Mouse (Mus musculus) fat pad, adult 2 months (tissue): Measurements from ENCODE around the gene Igsf9.

Source experiments
- DNase-seq: peaks from one replicate; pipeline ENCODE4 v3.0.0-alpha.2; 2011; ENCODE audit warnings: low read depth, low spot score; ENCODE audit errors: extremely low read depth

The Igsf9 gene

DNA sequence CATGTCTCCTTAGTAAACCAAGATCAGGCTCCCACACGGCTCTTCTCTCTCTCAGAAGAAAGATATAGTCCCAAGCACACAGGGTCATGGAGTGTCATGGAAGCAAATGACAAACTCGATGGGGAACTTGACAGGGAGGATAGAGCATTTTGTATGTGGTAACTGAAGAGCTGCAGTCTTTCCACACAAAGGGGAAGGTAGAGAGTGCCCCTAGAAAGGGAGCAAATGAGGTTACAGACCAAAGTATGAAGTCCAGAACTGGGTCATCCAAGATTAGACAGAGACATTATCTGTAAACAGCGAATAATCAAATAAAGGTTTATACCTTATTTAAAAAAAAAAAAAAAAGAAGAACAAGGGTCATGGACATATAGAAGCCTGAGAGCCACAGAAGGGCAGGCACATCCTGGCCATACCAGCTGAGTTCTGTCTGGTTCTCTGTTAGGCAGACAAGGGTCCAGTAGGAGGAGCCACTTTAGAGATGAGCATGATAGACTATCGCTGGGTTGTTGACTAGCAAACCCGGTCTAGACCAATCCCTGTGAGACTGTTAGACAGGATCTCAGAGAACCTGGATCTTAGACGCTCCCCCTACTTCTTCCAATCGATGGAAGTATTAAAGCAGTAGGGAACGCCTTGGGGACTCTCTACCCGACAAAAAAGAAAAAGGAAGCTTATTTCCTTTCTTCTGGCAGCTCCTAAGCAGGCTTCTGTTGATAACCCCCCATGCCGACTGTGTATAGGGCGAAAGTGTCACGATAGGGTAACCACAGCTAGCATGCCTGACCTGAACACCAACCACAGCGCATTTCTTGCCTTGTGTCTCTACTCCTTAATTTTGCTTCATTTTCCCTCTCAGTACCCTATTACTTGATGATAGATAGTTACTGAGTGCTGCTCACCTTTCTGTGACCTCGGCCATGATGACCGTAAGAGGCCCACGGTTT lies 17.9 kb upstream of the Igsf9 start:
- DNase-seq: no peak

DNA sequence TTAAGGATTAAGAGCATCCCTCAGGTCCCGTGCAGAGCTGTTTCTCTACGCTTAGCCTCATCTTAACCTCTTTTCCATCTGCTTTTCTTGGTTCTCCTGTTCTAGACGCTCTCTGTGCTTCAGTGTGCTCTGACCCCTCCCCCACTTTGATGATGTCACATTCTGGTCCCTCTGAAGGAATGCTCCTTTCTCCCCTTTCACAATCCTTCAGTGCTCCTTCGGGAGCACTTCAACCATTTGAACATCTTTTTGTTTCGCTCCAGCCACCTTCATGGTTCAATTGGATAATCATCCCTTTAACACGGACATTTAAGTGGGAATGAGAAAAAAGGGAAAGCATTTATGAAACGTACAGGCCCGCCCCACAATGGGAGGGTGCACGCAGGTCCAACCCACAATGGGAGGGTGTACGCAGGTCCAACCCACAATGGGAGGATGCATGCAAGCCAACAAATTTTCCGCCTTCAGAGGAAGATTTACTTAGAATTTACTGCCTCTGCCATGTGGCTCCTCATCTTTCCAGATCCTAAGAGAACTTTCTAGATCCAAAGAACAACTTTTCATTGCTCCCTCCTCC lies 13.2 kb upstream of the Igsf9 start:
- DNase-seq: no peak

DNA sequence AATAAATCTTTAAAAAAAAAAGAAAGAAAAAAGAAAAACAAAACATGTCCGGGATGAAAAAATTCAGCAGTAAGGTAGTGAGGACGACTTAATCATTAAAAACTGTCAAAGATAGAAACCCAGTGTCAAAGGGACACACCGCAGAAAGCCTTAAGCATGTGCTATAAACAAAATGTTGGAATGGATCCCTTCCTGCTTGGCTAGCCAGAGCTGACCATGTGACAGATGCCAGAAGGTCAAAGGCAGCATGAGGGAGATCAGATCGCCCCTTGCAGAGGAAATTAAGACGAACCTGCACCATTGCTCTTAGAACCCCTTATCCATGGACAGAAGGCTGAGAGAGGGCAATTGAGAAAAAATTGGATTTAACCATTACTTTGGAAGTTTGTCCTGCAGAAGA lies 12.2 kb upstream of the Igsf9 start:
- no peak for DNase-seq

DNA sequence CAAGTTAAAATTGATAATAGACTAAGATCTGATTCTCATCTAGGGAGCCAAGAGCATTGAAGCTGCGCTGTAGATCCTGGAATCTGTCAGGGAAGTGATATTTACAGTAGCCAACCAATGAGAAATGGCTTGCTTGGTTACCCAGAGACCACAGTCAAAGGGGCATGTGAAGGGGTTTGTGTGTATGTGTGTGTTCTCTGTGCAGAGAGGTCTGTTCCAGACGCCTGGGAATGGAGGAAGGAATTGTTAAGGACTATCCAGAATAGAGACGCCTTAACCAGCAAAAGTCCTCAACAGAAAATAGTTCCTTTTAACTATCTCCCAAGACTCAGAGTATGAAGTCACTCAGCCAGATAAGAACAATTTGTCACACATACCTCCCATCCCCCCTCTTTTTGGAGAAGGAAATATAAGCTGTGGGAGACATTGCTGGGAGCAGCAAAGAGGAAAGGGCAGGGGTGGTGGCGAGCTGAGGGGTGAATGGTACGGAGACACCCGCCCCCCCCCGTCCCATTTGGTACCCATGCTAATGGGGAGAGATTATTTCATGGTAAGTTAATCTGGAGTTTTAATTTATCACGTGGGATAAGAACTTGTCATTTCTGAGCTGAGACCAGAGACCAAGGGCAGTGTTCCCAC lies 11.7 kb upstream of the Igsf9 start:
- DNase-seq: no peak

DNA sequence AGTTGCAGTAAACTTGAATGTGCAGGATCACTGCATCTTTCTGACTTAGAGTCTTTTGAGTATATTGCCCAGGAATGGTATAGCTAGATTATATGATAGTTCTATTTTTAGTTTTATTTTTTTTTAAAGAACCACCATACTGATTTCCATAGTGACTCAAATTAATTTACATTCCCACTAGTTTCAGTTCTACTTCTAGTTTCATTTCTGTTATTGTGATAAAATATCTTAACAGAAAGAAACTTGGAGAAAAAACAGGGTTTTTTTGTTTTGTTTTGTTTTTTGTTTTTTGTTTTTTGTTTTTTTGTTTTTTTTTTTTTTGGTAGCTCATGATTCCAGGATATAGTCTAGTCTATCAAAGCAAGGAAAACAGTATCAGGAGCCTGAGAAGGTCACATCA lies 8.7 kb upstream of the Igsf9 start:
- no peak for DNase-seq

- DNase-seq: no peak
These were observed 7.4 kb upstream of the Igsf9 start for GRCm38 (mm10) chr1:172474196-172474595.

DNA sequence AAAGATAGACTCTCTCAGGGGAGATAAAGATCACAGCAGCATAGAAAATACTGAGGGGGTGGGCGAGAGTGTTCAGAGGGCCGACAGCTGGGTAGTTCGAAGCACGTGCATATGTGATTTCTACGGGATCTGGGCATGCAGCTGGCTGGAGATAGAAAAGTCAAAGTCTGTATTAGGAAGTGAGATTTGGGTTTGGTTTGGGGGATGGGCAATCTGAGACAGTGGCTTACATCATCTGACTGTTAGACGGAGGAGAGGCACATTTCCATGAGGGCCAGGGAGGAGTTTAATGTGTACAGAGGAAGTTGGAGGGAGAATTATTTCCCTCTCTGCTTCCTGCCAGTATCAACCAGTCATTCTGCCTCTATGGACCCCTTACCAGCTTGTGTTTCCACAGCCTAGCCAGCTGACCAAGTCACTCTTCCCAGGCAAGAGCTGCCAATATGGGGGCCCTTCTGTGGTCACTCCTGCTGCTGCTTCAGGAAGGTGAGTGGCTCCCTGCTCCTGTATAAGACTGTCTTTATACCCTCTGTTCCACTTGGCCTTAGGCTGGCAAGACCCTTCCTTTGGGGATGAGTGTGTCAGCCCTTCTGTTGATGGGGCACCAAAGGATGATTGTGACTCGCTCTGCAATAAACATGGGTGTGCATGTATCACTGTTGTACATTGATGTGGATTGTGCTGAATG lies 6.4 kb upstream of the Igsf9 start, which contains the start of gene Slamf9:
Gene Slamf9 (plus strand): TSS at position 305 of the 688 bp plus-strand sequence.
- no peak for DNase-seq

DNA sequence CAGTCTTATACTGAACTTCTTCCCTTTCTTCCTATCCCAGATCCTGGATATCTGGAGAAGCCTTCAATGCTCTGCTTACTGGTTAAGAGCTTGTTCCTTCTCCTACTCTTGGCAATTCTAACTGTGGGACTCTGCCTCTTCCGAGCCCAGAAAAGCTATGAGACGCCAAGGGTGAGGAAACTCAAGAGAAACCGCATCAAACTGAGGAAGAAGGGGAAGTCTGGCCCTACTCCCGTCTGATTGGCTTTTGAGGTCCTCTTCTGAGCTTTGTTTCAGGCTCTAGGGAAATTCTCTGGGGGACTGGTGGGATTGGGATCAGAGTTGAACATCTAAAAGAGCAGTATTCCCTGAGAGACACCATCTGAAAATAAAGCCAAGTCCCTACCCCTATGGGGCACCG lies 3.6 kb upstream of the Igsf9 start:
- DNase-seq: no peak

DNA sequence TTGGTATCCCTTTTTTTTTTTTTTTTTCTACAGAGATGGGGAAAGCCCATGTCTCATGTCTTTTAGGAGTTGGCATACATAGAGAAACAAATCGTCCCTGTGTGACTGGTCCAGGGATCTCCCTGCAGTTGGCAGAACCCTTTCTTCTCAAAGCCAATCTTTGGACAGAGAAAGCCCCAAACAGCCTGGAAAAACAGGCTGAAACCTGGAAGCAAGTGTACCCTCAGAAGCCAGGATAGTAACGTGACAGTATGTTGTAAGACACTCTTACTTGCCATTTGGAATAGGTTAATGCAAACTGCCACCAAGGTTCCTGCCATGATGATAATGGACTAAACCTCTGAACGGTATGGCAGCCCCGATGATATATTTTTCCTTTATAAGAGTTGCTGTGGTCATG lies 1.2 kb upstream of the Igsf9 start:
- peak; percentile 85 for DNase-seq

- no peak for DNase-seq
These were observed 477 bp upstream of the Igsf9 start for GRCm38 (mm10) chr1:172481111-172481510.

- DNase-seq: no peak
These were observed 1.2 kb downstream of the Igsf9 start for GRCm38 (mm10) chr1:172482518-172483360.

- DNase-seq: no peak
These were observed 1.7 kb downstream of the Igsf9 start for GRCm38 (mm10) chr1:172483361-172483660.

DNA sequence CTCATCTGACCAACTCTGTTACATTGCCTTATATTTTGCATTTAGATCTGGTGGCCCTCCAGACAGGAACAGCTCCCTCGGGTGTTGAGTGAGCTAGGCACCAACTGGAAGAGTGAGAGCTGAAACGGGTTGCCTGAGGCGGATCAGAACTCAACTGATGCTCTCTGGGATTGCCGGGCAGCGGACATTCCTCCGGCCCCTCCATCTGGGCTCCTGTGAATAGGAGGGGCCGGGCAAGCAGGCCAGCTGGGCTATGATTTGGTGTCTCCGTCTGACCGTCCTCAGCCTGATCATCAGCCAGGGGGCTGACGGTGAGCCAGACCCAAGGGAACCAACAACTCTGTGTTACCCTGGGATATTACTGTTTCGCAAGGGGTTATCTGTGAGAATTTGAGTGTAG lies 2.6 kb downstream of the Igsf9 start:
- no peak for DNase-seq

GRCm38 (mm10) chr1:172484671-172485070 lies 3.1 kb downstream of the Igsf9 start:
- no peak for DNase-seq

DNA sequence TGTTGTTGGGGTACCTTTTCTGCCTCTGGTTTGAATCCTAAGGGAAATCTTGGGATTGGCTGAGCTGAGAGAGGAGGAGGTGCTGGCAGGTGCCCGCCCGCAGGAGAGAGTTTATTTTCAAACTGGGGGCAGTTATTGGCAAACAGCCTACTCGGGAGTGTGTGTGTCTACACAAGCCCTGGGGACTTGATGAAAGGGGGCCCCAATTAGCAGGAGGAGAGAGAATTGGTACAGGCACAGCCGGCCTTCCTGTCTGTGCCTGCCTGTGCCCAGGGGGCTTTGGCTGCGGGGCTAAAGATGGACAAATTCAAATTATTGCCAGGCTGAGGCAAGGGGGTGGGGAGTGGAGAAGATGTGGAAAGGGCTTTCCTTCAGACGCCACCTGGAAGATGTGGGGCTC lies 4.2 kb downstream of the Igsf9 start:
- DNase-seq: no peak

- DNase-seq: no peak
These were observed 4.6 kb downstream of the Igsf9 start for GRCm38 (mm10) chr1:172486236-172486635.

- no peak for DNase-seq
These were observed 5.1 kb downstream of the Igsf9 start for GRCm38 (mm10) chr1:172486651-172487050.

DNA sequence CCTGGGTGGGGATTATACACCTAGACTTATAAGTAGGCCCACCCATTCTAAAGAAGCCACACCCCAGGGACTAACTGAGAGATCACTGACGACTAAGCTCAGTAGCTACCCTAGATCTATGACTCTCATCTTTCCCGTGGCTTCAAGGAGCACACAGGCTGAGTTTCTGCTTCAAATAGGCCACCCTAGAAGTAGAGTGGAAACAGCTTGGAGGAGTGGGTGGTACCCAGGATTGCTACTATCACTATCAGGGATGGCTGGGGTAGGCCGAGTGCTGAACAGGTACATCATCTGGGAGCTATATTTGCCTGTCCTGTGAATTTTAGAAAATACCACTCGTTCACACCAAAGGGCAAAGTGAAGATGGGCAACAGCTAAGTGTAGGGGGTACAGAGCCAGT lies 6.3 kb downstream of the Igsf9 start:
- no peak for DNase-seq

- no peak for DNase-seq
These were observed 7.2 kb downstream of the Igsf9 start for GRCm38 (mm10) chr1:172488831-172489230.

DNA sequence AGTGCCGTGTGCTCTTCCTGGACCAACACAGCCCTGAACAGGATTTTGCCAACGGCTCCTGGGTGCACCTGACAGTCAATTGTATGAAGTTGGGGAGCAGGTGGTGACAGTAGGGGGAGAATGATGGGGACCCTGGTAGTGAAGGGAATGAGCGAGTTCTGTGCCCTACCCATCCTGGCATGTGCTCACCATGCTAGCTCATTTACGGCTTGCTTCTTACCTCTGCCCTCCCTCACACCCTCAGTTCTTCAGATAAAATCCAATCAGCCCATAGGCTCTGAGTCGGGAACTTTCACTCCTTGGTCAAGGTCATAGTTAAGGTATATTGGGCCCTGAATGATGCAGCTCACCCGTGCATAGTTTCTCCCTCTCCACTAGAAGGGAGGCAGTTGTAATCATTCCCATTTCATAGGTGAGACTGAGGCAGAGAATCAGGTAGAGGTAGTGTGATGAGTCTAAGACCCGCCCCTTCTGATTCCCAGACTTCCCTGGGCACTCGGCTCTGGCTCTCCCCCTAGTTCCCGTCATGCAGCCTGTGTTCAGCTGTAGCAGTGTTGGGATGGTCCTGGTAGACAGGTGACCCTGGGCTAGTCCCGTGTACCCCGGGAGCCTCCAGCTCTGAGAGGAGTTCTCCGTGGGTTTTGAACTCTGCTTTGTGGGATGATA lies 8.1 kb downstream of the Igsf9 start:
- DNase-seq: no peak
